Mouse (Mus musculus): ENCODE measurements around the gene Zfp949. TPM values are rescaled to one million over a fixed set of nuclear protein-coding genes. Genes with fewer than 3 reads are reported as not detected.
"Not testable (repeated sequence)": the region's sequence is repeated elsewhere in the genome, so short reads cannot be mapped to it uniquely, and the experiment has no call there.

Gene Zfp949
- polyA plus RNA-seq, 1 experiment from 2014 or later: 6.4 TPM

GRCm38 (mm10) chr9:88599206-88600162 lies 51.7 kb downstream of the Zfp949 start:
- H3K9me3 ChIP-seq (replicated peaks); H3K9ac ChIP-seq; H3K36me3 ChIP-seq (replicated peaks); H3K4me1 ChIP-seq (replicated peaks); H3K27ac ChIP-seq (replicated peaks); H3K27me3 ChIP-seq: not testable (repeated sequence)
- Histone ChIP-seq H3K4me2 (peak overlapping the region; percentile 72), H3K4me3 (replicated peaks) (peak overlapping the region; percentile 50)
- WGBS (ENCODE audit: insufficient replicate concordance): 2% methylated on average over 44 of the region's 50 CpGs
- ATAC-seq (ENCODE audit: insufficient read depth): peak; percentile 96

Other genes with a start within 250 kb of the Zfp949 start
- gene Nt5e, start 220.8 kb upstream of the Zfp949 start, polyA plus RNA-seq (2015; fragmentation: Nextera tagmentation; extraction: Ambion mirVana): 10.0 and 10.4 TPM in 2 replicates
- 9.7 and 11.0 TPM in 2 replicates for gene Snx14, start 109.1 kb upstream of the Zfp949 start, polyA plus RNA-seq (2015; fragmentation: Nextera tagmentation; extraction: Ambion mirVana)
- gene Gm20537, start 91.4 kb upstream of the Zfp949 start, polyA plus RNA-seq (2015; fragmentation: Nextera tagmentation; extraction: Ambion mirVana): 0.18 and 0.35 TPM in 2 replicates
- gene Syncrip, start 65.4 kb upstream of the Zfp949 start, polyA plus RNA-seq (2015; fragmentation: Nextera tagmentation; extraction: Ambion mirVana): 28.9 and 33.1 TPM in 2 replicates
- gene Trim43a, start 32.9 kb downstream of the Zfp949 start, polyA plus RNA-seq (2015; fragmentation: Nextera tagmentation; extraction: Ambion mirVana): not detected in 2 replicates
- gene Mthfsl, start 172.3 kb downstream of the Zfp949 start, polyA plus RNA-seq (2015; fragmentation: Nextera tagmentation; extraction: Ambion mirVana): 25.7 and 26.9 TPM in 2 replicates
- 0.26 TPM in 1 of 2 replicates, not detected in the other for gene Bcl2a1d, start 183.9 kb downstream of the Zfp949 start, polyA plus RNA-seq (2015; fragmentation: Nextera tagmentation; extraction: Ambion mirVana)

Measured in liver, embryonic 15.5 days (tissue).